Mouse (Mus musculus) gastrocnemius, postnatal 4 days (tissue): ENCODE results near the gene Cabp2. TPM values are rescaled to one million over a fixed set of nuclear protein-coding genes. Genes with fewer than 3 reads are reported as not detected.
"Not testable (repeated sequence)": the region's sequence is repeated elsewhere in the genome, so short reads cannot be mapped to it uniquely, and the experiment has no call there.

Experiments used
- DNase-seq, 2 experiments: peaks; one replicate each; pipeline ENCODE4 v3.0.0; 2021 to 2022; ENCODE audit warnings: low spot score in 2 of 2, mixed read lengths in 2 of 2
- total RNA-seq, 2 experiments: library from RNA; stranded (reverse); gene quantifications; 2 replicates each; pipeline ENCODE4 v1.2.3; 2021

Cabp2 gene
- total RNA-seq, 2 experiments from 2014 or later: not detected

DNA sequence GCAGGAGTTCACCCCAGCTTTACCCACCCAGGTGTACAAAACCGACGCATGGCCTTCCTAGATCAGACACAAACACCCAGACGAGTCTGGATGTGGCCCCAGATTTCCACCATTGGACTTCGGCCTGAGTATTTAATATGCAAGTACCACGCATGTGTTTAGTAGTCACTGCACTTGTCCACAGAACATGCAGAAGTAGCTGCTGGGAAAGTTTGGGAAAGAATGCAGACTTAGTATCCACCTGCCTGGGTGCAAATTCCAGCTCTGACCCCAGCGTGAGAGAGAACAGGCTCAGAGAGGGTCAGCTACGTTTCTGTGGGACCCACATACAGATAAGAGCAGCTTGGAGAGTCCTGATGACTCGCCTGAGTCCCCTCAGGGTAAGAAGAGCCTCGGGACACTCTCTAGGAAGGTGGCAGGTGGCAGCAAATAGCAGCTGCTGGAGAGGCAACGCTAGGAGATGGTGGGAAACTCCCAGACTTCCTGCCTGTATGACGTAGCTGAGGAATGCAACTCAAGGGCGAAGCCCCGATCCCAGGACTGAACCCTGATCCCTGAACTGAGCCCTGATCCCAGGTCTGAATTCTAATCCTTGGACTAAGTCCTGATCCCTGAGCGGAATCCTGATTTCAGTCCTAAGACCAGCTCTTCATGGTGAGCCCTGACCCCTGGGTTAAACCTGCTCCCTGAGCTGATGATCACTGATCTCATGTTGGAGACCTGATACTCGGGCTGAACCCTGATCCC lies 25.3 kb upstream of the Cabp2 start:
- no peak for DNase-seq

DNA sequence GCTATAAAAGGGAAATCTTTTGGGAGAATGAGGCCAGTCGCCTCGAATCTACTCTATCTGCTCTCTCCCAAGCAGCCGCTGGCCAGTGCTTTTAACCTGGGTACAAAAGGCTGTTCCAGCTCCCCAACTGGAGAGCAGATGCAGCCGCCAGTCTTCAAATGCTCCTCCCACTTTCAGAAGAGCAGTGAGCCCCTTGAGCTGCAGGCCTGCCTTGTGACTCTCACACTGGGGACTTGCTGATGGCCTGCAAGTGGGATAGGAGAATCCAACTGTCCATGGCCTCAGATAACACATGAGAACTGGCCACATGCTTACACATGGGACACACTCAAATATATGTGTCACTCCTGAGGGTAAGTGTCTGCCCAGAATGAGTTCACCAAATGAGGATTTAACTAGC lies 24.7 kb upstream of the Cabp2 start:
- no peak for DNase-seq

DNA sequence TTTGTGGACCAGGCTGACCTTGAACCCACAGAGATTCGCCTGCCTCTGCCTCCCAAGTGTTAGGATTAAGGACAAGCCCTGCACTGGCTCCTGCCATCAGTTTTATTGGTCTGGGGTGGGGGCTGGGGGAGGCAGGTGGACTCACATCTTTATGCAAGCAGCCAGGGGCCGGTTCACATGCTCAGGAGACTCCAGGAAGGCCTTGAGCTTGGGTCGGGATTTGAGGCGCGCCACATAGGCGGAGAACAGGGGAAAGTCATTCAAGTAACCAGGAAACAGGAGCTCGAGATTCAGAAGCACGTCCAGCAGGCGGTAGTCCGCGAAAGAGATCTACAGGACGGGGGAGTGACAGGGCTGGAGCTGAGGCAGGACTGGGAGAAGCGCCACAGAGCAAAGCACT lies 24.0 kb upstream of the Cabp2 start:
- DNase-seq: no peak

DNA sequence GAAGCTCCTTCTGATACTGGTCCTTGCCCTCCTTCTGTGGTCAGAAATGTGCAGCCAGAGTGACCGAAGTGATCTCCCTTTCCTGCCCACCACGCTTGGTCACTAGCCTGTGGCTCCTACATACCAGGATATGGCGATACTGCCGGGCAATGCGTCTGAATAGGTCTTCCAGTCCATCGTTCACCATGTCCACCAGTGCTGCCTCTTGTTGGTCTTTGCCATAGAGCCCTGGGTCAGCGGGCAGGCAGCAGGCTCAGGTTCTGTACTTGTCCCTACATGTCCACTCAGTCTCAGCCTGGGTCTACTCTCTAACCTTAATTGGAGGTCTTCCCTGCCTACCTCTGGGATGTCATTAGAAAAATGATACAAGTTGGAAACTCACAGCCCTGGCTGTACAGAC lies 23.4 kb upstream of the Cabp2 start:
- no peak for DNase-seq

DNA sequence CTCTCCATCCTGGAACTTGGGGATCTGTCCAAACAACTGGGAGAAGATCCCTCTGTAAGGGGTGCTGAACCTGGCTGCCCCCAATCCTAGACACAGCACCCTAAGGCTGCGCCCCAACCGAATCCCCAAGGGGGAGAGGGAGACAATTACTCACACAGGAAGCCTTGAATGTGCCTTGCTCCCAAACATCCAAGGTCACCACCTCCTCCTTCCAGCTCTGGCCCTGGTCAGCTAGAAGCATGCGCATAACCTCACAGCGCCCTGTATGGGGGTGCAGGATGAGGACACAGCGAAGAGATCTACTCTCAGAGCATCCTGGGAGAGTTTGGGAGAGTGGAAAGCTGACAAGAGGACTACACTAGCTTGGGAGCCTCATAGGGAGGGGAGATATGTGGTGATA lies 22.8 kb upstream of the Cabp2 start:
- no peak for DNase-seq

DNA sequence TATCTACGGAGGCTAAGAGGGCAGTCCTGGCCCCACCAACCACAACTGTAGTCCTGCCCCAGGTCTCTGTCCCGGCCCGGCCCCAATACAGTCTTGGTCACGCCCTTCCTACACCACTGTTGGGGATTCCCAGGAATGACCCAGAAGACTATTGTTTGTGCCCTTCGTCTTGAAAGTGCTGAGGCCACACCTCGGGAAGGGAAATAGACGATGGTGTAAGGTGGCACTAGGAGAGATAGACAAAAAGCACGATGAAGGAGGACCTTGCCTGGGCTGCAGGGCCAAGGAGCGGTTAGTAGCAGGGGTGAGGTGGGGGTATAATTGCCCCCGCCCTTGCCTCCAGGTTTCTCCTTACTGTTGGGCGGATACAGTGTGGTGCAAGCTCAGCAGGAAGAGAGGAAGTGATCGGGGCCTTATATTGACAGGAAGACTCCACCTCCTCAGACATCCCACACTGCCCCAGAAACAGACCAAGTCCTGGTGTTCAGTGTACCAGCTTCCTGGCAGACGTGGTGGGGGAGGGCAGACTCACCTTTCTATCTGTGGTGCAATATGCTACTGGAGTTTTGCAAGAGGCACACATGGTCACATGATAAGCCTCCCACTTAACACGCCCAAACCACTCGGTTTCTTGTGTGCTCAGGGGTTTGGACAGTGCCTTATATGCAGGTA lies 22.2 kb upstream of the Cabp2 start, which contains the start of gene Gstp3:
TSS of gene Gstp3 (minus strand) at position 501 of the 672 bp plus-strand sequence.
- DNase-seq: no peak

DNA sequence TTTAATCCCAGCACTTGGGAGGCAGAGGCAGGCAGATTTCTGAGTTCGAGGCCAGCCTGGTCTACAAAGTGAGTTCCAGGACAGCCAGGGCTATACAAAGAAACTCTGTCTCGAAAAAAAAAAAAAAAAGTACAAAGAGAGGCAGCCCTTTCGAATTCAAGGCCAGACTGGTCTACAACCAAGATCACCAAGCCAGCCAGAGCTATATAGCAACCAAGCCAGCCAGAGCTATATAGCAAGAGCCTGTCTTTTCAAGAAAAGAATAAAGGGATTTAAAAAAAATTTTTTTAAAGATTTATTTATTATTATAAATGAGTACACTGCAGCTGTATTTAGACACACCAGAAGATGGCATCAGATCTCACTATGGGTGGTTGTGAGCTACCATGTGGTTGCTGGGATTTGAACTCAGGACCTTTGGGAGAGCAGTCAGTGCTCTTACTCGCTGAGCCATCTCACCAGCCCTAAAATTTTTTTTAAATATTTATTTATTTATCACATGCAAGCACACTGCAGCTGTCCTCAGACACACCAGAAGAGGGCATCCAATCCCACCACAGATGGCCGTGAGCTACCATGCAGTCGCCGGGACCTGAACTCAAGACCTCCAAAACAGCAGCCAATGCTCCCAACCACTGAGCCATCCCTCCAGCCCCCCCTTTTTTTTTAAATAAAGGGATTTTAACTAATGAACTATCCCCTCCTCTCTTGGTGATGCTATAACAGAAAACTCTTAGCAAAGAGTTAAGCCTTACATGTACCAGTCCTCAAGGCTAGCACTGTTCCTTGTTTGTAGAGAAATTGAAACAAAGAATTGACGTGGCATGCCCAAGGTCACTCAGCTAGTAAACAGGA lies 21.1 kb upstream of the Cabp2 start:
- DNase-seq: not testable (repeated sequence)

DNA sequence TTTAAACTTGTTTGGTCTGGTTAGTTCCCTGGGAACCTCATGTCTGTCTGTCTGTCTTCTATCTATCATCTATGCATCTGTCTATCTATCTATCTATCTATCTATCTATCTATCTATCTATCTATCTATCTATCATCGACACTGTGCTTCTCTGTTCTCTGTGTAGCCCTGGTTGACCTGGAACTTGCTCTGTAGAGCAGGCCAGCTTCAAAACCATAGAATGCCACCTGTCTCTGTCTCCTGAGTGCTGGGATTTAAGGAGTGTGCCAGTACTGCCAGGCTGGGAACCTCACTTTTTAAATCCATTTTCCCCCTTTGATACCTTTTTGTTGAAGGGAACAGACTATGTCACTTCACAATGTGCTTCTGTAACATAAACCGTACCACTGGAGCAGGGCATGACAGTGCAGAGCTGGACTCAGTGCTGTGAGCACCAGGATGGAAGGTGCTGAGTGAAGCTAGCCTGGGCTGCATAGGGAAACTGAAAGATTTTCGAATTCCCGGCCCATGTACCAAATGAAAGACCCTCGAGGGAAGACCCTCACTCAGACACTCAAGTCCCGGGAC lies 20.4 kb upstream of the Cabp2 start:
- no peak for DNase-seq

DNA sequence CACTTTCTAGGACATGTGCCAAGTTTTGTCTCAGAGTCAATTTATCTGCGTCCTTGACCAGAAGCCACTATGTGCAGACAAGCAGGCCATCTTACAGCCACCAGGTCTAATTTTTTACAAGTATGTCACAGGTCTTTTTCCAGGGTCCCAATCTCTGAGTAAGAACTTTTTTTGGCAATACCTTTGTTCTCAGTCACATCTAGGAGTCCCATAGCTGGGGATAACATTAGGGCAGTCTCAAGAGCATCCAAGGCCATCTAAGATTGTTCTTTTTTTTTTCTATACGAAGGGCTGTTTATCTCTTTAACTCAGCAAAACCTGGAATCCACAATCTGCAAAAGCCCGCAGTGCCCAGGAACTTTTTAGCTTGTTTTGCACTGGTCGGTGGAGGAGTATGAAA lies 18.0 kb upstream of the Cabp2 start:
- DNase-seq: not testable (repeated sequence)

DNA sequence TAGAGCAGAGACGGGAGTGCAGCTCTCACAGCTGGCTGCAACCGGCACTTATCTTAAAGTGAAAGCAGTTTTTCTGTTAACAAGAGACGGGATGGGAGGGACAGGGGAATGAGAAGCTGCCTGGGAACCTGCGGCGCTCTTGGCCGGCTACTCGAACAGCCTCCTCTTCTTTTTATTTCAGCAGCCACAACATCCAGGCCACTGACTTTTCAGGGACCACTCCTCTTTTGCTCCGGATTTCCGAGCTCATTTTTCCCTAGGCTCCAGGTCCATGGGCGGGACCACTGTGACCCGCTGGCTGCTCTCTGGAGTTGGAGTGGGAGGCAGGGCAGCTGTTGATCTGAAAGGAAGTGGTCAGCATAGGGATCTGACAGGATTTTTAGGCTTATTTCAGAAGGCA lies 16.9 kb upstream of the Cabp2 start:
- not testable (repeated sequence) for DNase-seq

DNA sequence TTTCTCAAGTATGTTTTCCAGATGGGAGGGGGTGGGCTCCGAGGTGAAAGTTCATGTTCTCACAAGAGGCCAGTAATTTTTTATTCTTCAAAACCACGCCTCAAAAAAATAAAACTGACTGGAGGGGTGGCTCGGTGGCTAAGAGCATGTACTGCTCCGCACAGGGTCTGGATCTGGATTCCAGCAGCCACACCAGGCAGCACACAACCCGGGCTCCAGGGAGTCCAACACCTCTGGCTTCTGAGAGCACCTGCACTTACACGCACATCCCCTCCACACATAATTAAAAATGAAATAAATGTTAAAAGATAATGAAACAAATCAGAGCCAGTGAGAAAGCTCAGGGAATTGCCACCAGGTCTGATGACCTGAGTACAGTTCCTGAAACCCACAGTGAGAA lies 15.1 kb upstream of the Cabp2 start:
- DNase-seq: no peak

DNA sequence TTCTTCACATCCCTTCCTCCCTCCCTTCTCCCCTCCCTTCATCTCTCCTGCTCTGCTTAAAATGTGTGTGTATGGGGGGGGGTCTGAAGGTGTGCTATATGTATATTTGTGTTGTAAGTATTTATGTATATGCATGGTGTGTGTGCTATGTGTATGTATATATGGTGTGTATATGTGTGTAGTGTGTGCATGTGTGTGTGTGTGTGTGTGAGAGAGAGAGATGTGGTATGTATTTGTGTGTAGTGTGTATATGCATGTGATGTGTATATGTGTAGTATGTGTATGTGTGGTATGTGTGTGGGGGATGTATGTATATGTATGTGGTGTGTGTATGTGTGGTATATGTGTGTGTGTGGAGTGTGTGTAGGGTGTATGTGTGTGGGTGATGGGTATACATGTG lies 14.5 kb upstream of the Cabp2 start:
- DNase-seq: no peak

DNA sequence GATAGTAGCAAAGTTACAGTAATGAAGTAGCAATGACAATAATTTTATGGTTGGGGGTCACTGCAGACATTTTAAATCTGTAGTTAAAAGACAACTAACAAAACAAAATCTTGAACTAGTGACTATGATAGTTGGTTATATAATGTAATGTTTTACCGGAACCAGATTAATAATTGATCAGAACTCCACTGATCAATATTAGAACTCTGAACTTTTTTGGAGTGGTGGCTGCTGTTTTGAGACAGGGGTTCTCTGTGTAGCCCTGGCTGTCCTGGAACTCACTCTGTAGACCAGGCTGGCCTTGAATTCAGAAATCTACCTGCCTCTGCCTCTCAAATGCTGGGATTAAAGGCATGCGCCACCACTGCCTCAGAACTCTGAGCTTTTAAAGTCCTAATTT lies 13.1 kb upstream of the Cabp2 start:
- not testable (repeated sequence) for DNase-seq

DNA sequence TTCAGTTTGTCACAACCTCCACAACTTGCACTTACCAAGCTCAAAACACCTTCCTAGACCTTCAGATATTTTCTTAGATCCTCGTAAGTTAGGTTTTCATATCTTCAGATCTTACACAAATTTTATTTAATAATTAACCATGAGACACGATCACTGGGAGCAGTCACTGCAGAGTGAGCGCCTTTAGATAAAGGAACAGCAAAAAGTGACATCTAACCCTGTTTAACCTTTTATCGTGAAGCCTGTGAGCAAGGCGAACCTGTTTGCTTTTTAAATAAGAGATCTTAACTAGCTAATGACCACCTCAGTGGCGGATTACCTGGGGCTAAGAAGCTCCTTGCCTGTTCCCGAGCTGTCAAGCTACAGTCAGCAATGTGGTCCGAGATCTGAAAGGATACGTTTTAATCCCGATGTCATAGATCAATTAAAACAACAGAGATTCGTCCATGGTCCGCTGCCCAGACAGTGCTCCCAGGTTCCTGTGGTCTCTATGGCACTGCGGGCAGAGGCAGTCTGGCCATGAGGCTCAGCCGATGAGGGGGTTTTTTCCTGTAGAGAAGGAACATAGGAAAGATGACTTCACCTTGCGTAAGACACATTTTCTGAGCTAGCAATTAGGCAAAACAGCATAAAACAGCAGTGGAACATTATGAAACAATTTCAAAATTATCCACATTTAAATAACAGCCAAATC lies 12.5 kb upstream of the Cabp2 start:
- no peak for DNase-seq

DNA sequence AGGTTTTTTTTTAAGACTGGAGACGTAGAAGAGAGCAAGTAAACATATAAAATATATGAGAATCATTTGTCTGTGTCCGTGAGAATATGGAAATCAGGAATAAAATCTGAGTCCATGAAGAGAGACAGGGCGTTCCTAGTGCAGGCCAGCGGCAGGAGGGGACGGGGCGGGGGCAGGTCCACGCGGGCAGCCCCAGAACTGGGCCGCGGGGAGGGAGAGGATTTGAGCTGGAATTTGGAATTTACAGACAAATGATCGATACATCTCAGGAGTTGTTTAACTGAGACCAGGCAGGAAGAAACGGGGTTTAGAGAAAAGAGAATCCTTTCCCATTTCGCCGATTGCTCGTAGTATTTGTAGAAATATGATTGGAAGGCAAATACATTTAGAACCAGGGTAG lies 11.1 kb upstream of the Cabp2 start:
- DNase-seq: no peak

DNA sequence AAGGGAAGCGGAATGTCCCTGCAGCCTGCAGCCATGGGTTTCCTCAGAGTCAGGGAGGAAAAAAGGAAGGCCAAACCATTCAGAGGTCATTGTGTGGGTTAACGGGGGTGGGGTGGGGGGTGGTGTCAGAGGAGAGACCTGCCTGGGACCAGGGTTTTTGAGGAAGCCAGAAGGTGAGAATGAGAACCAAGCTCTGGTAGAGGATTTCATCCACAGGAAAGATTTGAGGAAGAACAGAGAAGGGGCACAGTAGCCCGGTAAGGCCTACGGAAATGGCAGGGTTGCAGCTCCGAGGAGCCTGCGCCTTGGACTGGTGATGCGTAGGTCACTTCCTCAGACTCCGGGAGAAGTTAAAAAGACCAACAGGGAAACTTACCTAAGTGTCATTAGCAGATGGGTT lies 10.6 kb upstream of the Cabp2 start:
- no peak for DNase-seq

DNA sequence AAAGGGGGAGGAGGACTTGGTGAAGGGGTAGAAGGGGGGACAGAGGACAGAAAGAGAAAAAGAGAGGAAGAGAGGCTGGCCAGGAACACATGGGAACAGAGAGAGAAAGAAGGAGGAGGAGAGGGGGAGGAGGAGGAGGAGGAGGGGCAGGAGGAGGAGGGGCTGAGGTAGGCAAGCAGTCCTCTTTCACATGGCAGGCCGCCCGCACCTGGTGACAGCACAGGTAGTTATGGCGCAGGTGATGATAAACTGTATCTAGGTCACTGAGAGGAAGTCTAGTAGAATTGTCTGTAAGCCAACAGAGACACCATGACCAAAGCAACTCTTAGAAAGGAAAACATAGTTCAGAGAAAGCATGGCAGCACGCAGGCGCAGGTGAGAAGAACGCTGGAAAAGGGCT lies 10.0 kb upstream of the Cabp2 start:
- no peak for DNase-seq

DNA sequence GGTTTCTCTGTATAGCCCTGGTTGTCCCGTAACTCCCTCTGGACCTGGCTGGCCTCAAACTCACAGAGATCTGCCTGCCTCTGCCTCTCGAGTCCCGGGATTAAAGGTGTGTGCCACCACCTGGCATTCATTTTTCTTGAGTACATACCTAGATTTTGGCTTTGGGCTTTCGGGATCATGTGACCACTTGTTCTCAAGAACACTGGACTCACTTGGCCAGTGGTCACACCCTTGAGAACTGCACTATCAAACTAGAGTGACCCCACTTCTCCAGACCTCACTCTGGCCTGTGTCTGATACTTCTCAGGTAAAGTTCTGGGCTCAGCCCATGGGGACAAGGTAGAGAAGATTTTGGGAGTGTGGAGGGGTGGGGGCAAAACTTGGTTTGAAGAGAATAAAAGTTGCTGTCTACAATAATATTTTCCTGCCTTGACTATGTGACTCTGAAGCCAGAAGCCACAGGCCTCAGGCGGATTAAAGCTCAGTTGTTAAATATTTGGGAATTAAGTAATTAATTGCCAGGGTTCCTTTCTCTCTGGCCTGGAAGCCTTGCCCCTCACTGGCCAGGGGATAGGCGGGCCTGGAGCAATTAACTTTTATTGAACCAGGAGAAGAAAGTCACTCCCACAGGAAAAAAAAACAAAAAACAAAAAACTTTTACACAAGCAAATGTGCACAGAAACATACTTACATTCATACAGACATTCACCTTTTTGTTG lies 8.5 kb upstream of the Cabp2 start:
- no peak for DNase-seq

DNA sequence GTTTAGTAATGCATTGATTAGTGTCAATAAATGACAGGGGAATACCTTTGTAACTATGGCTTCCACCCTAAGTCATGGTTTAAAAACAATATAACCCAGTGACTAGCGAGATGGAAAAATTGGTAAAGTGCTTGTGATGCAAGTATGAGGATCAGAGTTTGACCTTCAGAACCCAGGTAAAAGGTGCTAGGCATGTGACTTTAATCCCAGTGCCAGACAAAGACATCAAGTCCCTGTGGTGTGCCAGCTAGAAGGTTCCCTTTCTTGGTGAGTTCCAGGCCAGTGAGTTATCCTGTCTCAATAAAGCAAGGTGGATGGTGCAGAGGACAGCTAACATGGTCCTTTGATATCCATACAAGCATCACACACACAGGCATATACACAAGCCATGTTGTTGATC lies 5.8 kb upstream of the Cabp2 start:
- DNase-seq: no peak

DNA sequence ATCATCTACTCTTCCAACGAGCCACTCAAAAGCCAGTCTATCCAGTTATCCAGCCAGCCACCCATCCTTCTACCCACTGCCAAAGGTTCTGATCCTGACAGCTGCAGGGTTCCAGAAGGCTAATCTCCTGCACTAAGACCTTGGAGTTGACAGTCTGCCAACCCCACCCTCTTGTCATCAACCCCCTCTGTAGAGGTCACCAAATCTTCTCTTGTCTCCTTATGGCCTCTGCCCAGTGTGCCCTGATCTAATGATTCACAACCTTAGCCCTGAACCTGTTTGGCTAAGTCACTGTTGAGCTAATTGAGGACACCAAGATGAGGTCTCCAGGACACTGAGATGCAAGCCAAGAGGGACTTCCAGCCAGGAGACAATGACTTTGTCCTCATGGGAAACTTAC lies 1.8 kb upstream of the Cabp2 start:
- DNase-seq: no peak
